Comparison of ENCODE assay signal across 9 mouse cellular contexts in genomic region chr3:134330943-134331342, GRCm38 (mm10).
A peak's percentile ranks its signal among the peaks of the same experiment; 100 is the strongest.
DNase-seq lines count a peak whose midpoint lies in the region; ATAC-seq lines count a peak whose summit lies in the region.
"Had no signal": no experiment of that assay in that cellular context is flagged by ENCODE, and none has a peak within 500 bp of the region (broad histone marks: within the 10 kb centered on the region; RNA-seq: fewer than 3 reads in every experiment).

No protein-coding gene starts in this region.

- 0 out of 2 replicates have a peak, but pooled peaks have one; percentile 36 for ATAC-seq in hindbrain, embryonic 11.5 days (ENCODE audit: low FRiP score)
- peak; percentile 78 for ATAC-seq in forebrain, embryonic 14.5 days
- ATAC-seq in midbrain, embryonic 11.5 days (ENCODE audit: low FRiP score): peak; percentile 39; the same call in 1 of the 2 replicates
- ATAC-seq in erythroblast, adult 5-6 weeks (replicated peaks; ENCODE audit: low FRiP score, poor library complexity, severe bottlenecking): no peak
- ATAC-seq in megakaryocyte progenitor cell, adult 5-6 weeks (replicated peaks; ENCODE audit: poor library complexity): no peak

- peak; percentile 19 for DNase-seq in hindbrain, embryonic 11.5 days (ENCODE audit: low spot score)
- no peak for DNase-seq in hindbrain, embryonic 10.5 days (ENCODE audit: low spot score)
- DNase-seq in brain, adult 2 months (ENCODE audit: low read depth, low spot score): peak; percentile 12
- DNase-seq in forebrain, embryonic 14.5 days (ENCODE audit: low spot score): peak; percentile 72
- no peak for DNase-seq in midbrain, embryonic 11.5 days (ENCODE audit: low spot score, missing footprints)
- no peak for DNase-seq in thymus, postnatal 0 days (ENCODE audit: low spot score)

- H3K9ac ChIP-seq in hindbrain, embryonic 11.5 days (ENCODE audit: low read depth, low read length): no peak overlapping the region
- H3K9ac ChIP-seq in forebrain, embryonic 14.5 days (ENCODE audit: low read length): peak overlapping the region; percentile 47
- no peak overlapping the region; the same call in 1 of the 2 replicates for H3K9ac ChIP-seq in midbrain, embryonic 11.5 days (ENCODE audit: low read length)

- no peaks in the 10 kb centered on the region for H3K4me1 ChIP-seq in hindbrain, embryonic 11.5 days (replicated peaks; ENCODE audit: control insufficient read depth, insufficient read depth, low read length)
- H3K4me1 ChIP-seq in hindbrain, embryonic 10.5 days (replicated peaks): peaks cover 11% of the 10 kb centered on the region; the same call in 1 of the 2 replicates
- no peaks in the 10 kb centered on the region for H3K4me1 ChIP-seq in forebrain, embryonic 14.5 days (ENCODE audit: control insufficient read depth, insufficient read depth, low read length)
- H3K4me1 ChIP-seq in midbrain, embryonic 11.5 days (ENCODE audit: control insufficient read depth, insufficient read depth, low read length): no peaks in the 10 kb centered on the region; the same call in 1 of the 2 replicates

- H3K27me3 ChIP-seq in hindbrain, embryonic 11.5 days (ENCODE audit: control insufficient read depth, insufficient read depth, low read length): no peaks in the 10 kb centered on the region
- H3K27me3 ChIP-seq in hindbrain, embryonic 10.5 days (ENCODE audit: insufficient read depth, poor library complexity, severe bottlenecking): no peaks in the 10 kb centered on the region
- no peaks in the 10 kb centered on the region for H3K27me3 ChIP-seq in forebrain, embryonic 14.5 days (replicated peaks; ENCODE audit: control insufficient read depth, insufficient read depth, low read length)
- no peaks in the 10 kb centered on the region for H3K27me3 ChIP-seq in midbrain, embryonic 11.5 days (ENCODE audit: control insufficient read depth, insufficient read depth, low read length)

- no peak overlapping the region for H3K4me2 ChIP-seq in hindbrain, embryonic 11.5 days (replicated peaks; ENCODE audit: low read depth, low read length)
- peak overlapping the region; percentile 58 for H3K4me2 ChIP-seq in forebrain, embryonic 14.5 days (ENCODE audit: low read length)
- peak overlapping the region; percentile 12 for H3K4me2 ChIP-seq in midbrain, embryonic 11.5 days

- H3K36me3 ChIP-seq in hindbrain, embryonic 11.5 days (ENCODE audit: control insufficient read depth, insufficient read depth, low read length): no peaks in the 10 kb centered on the region
- H3K36me3 ChIP-seq in hindbrain, embryonic 10.5 days: no peaks in the 10 kb centered on the region
- no peaks in the 10 kb centered on the region for H3K36me3 ChIP-seq in forebrain, embryonic 14.5 days (ENCODE audit: control insufficient read depth, insufficient read depth, low read length)
- no peaks in the 10 kb centered on the region for H3K36me3 ChIP-seq in midbrain, embryonic 11.5 days (ENCODE audit: control insufficient read depth, insufficient read depth, low read length)
- H3K36me3 ChIP-seq: G1E had no signal

- H3K9me3 ChIP-seq in hindbrain, embryonic 11.5 days (ENCODE audit: control insufficient read depth, low read length): no peaks in the 10 kb centered on the region
- H3K9me3 ChIP-seq in hindbrain, embryonic 10.5 days: no peaks in the 10 kb centered on the region
- H3K9me3 ChIP-seq in forebrain, embryonic 14.5 days (replicated peaks; ENCODE audit: control insufficient read depth, low read length): no peaks in the 10 kb centered on the region
- H3K9me3 ChIP-seq in midbrain, embryonic 11.5 days (ENCODE audit: control insufficient read depth, low read length): no peaks in the 10 kb centered on the region

- 0 out of 2 replicates have a peak overlapping the region, but pooled peaks have one; percentile 24 for H3K27ac ChIP-seq in hindbrain, embryonic 11.5 days (ENCODE audit: low read depth, low read length)
- H3K27ac ChIP-seq in hindbrain, embryonic 10.5 days: no peak overlapping the region
- H3K27ac ChIP-seq in forebrain, embryonic 14.5 days (ENCODE audit: low read depth, low read length): no peak overlapping the region; the same call in 1 of the 2 replicates
- H3K27ac ChIP-seq in midbrain, embryonic 11.5 days (ENCODE audit: low read depth, low read length): no peak overlapping the region

- no peak overlapping the region for H3K4me3 ChIP-seq in hindbrain, embryonic 11.5 days (ENCODE audit: low read depth, low read length)
- H3K4me3 ChIP-seq in hindbrain, embryonic 10.5 days: no peak overlapping the region
- H3K4me3 ChIP-seq in forebrain, embryonic 14.5 days (ENCODE audit: low read depth, low read length): peak overlapping the region; percentile 19
- no peak overlapping the region for H3K4me3 ChIP-seq in midbrain, embryonic 11.5 days (ENCODE audit: low read depth, low read length)

- WGBS in hindbrain, embryonic 11.5 days: 54% methylated on average over 11 of the region's 11 CpGs
- 66% methylated on average over 11 of the region's 11 CpGs for WGBS in hindbrain, embryonic 10.5 days
- 4% methylated on average over 11 of the region's 11 CpGs for WGBS in forebrain, embryonic 14.5 days
- 67% methylated on average over 11 of the region's 11 CpGs for WGBS in midbrain, embryonic 11.5 days

Comparison
In these comparisons a context has a peak if more than half of its experiments do, and no peak if none do; other contexts are left out.
1. DNase-seq: peak in hindbrain, embryonic 11.5 days (single experiment), brain, adult 2 months (single experiment) and forebrain, embryonic 14.5 days (single experiment); none in hindbrain, embryonic 10.5 days (single experiment), midbrain, embryonic 11.5 days (single experiment) and thymus, postnatal 0 days (single experiment).
2. ATAC-seq: peak in hindbrain, embryonic 11.5 days (single experiment), forebrain, embryonic 14.5 days (single experiment) and midbrain, embryonic 11.5 days (single experiment); none in erythroblast, adult 5-6 weeks (single experiment) and megakaryocyte progenitor cell, adult 5-6 weeks (single experiment).